Mouse (Mus musculus) right cerebral cortex, postnatal 4 days (tissue): ENCODE measurements at regions not wholly inside any gene's neighbourhood (a gene's known extent, or its start where the extent isn't known, plus 50 kb on each side); places are given as distances from the start of the nearest gene placed in this dataset.

Source experiments
- DNase-seq: peaks from one replicate; pipeline ENCODE4 v3.0.0-alpha.2; 2022

DNA sequence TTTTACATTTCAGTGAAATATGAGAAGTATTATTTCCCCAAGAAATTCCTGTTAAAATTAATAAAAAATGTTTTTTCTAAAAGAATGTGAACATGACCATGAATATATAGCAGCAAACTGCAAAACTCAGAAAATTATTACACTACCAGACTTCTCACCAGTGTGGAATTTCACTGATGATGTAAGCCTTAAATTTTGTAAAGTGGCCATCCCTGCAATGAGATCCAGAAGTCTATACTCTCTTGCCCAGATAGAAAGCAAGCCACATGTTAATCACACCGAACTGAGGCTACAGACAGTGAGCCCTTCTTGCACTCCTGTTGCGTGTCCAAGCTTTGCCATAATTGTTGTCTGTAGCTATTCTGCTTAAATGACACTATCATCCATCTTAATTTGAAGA is 62.6 kb upstream of the P3h2 start:
- DNase-seq, result no peak

DNA sequence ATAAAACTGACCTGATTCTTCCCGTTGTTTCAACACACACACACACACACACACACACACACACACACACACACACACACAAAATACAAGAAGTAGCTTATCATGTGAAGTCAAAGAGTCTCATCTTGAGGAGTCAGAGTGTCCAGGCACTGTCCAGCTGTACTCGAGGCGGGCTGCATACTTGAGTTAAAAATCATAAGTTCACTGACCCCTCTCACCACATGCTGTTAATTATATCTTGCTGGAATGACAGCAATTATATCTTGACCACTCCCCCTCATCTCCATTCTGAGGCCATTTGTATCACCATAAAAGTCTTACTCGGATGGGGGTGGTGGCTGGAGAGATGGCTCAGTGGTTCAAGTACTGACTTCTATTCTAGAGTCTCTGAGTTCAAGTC is 58.5 kb upstream of the P3h2 start:
- DNase-seq, result no peak

DNA sequence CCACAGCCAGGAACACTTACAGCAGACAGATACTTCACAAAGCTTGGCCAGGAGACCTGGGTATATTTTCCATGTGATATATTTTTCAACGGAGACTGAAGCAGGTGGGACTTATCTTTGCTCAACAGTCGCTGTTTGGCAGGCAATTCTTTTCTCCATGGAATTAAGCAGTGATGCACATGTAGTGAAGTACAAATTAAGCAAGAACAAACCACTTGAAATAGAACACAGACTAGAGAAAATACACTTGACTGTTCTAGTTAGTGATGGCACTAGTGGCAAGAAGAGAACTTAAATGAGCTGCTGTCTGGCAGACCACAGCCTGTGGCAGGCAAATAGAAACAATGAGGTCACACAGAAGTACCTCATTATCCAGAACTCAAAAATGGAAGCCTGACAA is 57.8 kb upstream of the P3h2 start:
- DNase-seq, result no peak

DNA sequence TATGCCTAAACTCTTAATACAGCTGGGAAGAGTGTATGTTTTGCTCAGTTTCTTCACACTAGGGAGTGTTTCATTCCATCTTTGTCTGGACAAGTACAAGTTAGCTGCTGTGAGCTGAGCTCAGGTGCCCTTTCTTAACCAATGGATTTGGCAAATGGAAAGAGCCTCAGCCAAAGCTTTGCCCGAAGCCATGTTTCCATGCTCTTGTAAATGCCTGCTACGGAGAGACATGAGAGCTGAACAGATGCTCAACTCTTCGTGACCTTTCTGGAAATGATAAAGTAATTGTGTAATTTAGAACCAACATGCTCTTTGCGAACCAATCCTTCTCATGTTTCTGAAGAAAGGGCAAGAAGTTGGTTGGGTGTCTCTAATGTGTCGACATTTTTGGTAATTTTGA is 52.0 kb upstream of the P3h2 start:
- DNase-seq, result no peak
